Mouse (Mus musculus): ENCODE results near the gene Cmah. TPM values are rescaled to one million over a fixed set of nuclear protein-coding genes. Genes with fewer than 3 reads are reported as not detected.

Cmah gene
- polyA plus RNA-seq, 1 experiment: 1.1 TPM

DNA sequence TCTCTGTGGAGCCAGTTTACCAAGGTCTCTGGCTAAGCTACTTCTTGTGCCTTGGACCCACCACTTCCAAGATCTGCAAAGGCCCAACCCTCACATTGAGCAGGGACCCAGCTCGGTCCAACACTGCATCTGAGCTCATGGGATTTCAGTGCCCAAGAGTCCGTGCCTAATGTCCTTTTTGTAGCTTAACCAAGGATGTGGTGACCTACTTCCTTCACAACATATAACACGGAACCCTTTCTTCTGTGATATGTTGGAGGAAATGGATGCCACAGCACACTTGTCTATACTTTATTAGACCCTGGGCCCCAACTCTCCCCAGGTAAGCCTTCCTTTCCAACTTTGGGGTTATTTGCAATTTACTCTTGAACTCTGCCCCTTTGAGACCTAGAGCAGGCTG is 186.5 kb downstream of the Cmah start:
- no peak for DNase-seq (ENCODE audit: low read depth)

DNA sequence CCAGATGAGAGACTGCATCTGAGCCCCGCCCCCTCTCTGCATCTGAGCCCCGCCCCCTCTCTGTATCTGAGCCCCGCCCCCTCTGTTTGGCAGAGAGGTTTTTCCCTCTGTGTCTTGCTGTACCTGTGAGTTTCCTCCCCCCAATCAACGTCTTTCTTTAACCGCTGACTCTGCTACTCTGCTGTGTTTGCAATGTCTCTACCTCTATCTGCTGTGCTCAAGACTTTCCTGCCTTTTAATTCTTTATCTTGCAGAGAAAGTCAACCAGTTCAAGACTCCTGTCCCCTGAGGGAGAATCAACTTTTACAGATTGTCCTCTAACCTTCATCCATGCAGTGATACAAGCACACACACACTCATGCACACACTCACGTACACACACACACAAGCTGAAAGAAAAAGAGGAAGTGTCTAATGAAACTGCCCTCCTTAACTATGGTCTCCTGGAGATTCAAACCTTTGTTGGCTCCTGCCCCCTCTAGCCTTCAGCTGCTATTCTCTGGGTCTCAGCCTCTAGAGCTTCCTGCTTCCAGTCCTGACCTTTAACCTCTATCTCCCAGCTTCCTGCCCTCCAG is 188.0 kb downstream of the Cmah start:
- no peak for DNase-seq (ENCODE audit: low read depth)

DNA sequence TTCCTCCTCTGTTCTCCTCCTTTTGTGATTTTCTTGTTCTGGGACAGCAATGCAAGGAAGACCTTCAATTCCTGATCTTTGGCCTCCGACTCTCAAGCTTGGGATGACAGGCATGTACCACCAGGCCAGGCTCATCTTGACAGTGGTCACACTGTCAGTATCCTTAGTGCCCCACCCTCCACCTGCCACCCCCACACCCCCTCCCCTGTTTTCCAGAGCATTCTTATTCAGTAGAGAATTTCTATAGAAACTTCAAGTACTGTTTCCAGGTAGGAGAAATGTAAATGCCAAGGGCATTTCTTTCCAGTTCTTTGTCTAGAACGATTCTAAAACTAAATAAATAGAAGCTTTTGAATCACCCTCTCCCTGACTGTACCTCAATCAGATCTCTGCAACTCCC is 190.6 kb downstream of the Cmah start:
- DNase-seq (ENCODE audit: low read depth): no peak

DNA sequence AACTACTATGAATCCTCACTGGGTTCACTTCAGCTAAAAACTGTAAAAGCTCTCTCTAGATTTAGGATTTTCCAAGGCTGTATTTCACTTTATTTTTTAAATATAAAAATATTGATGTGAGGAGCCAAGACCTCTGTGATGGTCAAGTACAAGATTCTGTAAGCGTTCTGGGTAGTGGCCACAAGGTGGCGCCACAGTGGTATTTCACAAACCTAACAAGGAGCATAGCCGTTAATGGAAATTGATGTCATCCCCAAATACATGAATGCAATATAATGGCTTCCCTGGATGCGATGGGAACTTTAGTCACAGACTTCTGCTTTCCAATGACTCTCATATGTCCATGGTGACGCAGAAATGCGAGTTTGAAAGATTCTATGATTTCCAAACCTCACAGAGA is 191.7 kb downstream of the Cmah start:
- DNase-seq (ENCODE audit: low read depth): no peak

- no peak for DNase-seq (ENCODE audit: low read depth)
Observed at GRCm38 (mm10) chr13:24519976-24520647, 192.9 kb downstream of the Cmah start.

DNA sequence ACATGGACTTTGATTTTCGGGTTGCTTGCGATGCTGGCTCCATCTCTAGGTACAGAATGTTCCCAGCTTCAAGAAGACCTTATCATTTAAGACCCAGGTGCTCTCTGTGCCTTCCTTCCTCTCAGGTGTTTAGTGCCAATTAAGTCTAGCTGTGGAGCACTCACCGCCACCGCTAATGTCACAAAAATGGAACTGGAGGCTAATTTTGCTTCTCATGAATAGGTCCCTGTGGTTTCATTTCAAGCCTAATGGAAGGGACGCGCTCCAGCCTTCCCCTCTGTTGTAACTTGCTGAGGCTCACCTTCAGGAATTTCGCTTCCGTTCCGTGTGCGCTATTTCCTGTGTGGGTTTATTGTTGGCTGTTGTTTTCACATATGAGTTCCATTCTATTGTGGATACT is 193.6 kb downstream of the Cmah start:
- DNase-seq (ENCODE audit: low read depth): no peak

DNA sequence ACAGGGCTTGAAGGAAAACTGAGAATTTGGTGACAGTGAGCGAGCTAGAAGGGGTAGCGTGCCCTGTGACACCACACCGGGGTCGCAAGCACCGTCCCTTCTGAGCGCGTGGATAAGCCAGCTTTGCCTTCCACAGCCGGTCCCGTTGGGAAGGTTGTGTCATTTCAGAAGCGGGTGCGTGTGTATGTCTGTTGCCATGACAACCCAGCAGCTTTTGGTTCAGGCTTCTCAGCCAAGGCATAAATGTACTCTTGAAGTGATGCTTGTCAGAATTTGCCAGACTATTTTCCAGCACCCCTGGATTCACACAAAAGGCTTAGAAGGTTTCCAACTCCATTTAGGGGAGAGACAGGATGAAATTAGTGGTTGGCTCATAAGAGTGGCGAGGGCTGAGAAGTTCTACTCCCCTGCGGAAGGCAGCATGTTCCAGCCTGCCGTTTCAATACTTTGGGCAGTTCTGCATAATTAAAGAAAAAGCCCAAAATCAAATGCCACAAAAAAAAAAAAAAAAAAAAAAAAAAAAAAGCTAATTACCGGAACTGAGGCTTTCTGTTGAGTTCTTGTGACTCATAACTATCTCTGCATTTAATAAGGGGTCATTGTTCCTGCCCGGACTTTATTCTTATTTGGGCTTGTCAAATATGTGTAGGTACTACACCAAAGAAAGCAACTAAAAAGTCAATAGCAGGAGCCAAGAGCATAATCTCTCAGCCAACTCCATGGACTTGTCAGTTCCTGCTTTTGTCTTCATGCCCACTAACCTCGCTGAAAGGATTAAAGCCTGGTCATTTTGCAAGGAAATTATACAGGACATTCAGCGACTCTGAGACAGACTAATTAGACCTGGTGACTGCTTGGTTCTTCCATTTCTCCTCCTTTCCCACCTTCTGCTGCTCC is 194.5 kb downstream of the Cmah start:
- DNase-seq (ENCODE audit: low read depth): peak; percentile 44

DNA sequence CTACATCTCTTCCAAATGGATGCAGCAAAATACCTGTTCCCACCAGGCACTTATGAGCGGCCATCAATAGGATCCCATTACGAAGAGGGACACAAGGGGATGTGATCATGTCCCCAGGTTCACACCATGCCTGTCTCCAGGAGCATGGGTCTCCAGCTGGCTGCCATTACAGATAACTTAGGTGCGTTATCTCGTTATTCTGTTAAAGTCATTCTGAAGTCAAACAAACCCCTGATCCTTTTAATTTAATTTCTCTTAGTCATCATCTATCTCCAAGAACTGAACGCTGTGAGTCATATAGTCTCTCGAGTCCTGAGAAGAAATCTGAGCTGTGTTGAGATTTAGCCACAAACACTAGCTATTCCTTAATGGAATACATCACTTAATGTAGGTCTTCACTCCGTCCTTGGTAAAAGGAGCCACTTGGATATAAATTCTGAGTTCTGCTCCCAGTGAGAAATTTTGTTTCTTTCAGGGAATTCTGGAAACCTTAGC is 195.2 kb downstream of the Cmah start:
- DNase-seq (ENCODE audit: low read depth): no peak

DNA sequence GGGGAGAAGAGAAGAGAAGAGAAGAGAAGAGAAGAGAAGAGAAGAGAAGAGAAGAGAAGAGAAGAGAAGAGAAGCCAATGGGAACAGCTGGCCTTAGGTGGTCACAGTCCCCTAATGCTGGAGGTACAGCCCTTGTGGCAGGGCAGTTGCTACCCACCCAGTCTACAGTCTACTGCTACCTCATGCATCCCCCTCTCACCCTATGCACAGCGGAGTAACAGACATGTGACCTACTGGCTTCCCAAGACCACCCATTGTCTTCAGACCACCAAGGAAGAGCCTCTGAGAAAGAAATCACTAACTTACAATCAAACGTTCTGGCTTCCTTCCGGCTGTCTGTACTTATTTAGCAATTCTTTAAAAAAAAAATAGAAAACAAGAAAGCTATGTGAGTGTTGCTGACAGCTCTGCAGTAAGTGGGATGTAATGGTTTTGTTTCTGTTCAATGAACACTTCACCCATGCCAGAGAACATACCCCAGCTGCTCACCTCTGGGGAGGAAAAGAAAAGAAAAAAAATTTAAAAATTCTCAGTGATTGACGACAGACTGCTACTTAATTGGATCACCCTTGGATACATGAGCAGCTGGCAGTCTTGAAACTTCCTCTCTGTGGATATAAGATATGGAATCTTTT is 196.5 kb downstream of the Cmah start:
- no peak for DNase-seq (ENCODE audit: low read depth)

GRCm38 (mm10) chr13:24524468-24524867 is 197.3 kb downstream of the Cmah start:
- DNase-seq (ENCODE audit: low read depth): no peak

GRCm38 (mm10) chr13:24525551-24525950 is 198.3 kb downstream of the Cmah start:
- no peak for DNase-seq (ENCODE audit: low read depth)

GRCm38 (mm10) chr13:24526916-24527315 is 199.7 kb downstream of the Cmah start:
- DNase-seq (ENCODE audit: low read depth): no peak

Other genes starting within 250 kb of the Cmah start
- 11.2 and 18.8 TPM in 2 replicates for gene Carmil1, start 46.6 kb upstream of the Cmah start, polyA plus RNA-seq (2012; rRNA removed)